Mouse (Mus musculus) midbrain, postnatal 0 days (tissue): ENCODE measurements around the gene Trabd2b. TPM values are rescaled to one million over a fixed set of nuclear protein-coding genes. Genes with fewer than 3 reads are reported as not detected.

Experiments
- ATAC-seq: fragments of 200-750 bp; cut with Nextera tagmentation; 2 replicates; pipeline ENCODE4 v1.8.0; 2017; ENCODE audit warnings: moderate number of reproducible peaks, mild to moderate bottlenecking, moderate TSS enrichment, moderate library complexity; ENCODE audit not compliant: low FRiP score
- DNase-seq: peaks from one replicate; pipeline ENCODE4 v3.0.0-alpha.2; 2015; ENCODE audit warnings: low spot score
- H3K27ac ChIP-seq: fragments of 300-500 bp; sonication (generic); 2 replicates; pipeline ENCODE4 v1.5.1; 2014; ENCODE audit warnings: low read depth, mild to moderate bottlenecking, low read length, mixed read lengths
- H3K27me3 ChIP-seq: fragments of 300-500 bp; sonication (generic); 2 replicates; pipeline ENCODE4 v1.6.1; 2014; ENCODE audit warnings: low read length, control low read depth, mixed read lengths; ENCODE audit not compliant: insufficient read depth
- H3K36me3 ChIP-seq: fragments of 300-500 bp; sonication (generic); 2 replicates; pipeline ENCODE4 v1.6.1; 2014; ENCODE audit warnings: low read length, control low read depth, mixed read lengths; ENCODE audit not compliant: insufficient read depth
- H3K4me1 ChIP-seq: fragments of 300-500 bp; sonication (generic); 2 replicates; pipeline ENCODE4 v1.6.1; 2014; ENCODE audit warnings: mild to moderate bottlenecking, control low read depth, antibody characterized with exemption, low read length, mixed read lengths; ENCODE audit not compliant: insufficient read depth
- H3K4me2 ChIP-seq: fragments of 300-500 bp; sonication (generic); 2 replicates; pipeline ENCODE4 v1.6.1; 2014; ENCODE audit warnings: low read depth, mild to moderate bottlenecking, low read length, mixed read lengths; ENCODE audit not compliant: poor library complexity, severe bottlenecking
- H3K4me3 ChIP-seq: fragments of 300-500 bp; sonication (generic); 2 replicates; pipeline ENCODE4 v1.5.1; 2014; ENCODE audit warnings: low read depth, mild to moderate bottlenecking, low read length, moderate library complexity
- H3K9ac ChIP-seq: fragments of 300-500 bp; sonication (generic); replicated peaks from 2 replicates; pipeline ENCODE4 v1.6.1; 2014; ENCODE audit warnings: mild to moderate bottlenecking, low read length, moderate library complexity, mixed read lengths; ENCODE audit not compliant: poor library complexity, severe bottlenecking
- H3K9me3 ChIP-seq: fragments of 300-500 bp; sonication (generic); 2 replicates; pipeline ENCODE4 v1.6.1; 2016; ENCODE audit warnings: low read length, control low read depth
- CTCF ChIP-seq: IDR thresholded peaks from 2 replicates; pipeline ENCODE4 v1.5.1; 2016; ENCODE audit warnings: antibody characterized with exemption, mild to moderate bottlenecking
- WGBS: fragments of 180-500 bp; shearing (Covaris S2); extraction: QIAGEN DNeasy Blood & Tissue Kit; methylation state at CpG from one replicate; pipeline ENCODE4 v1.1.7; 2014; 5-methylcytosine and 5-hydroxymethylcytosine counted together
- polyA plus RNA-seq: library from polyadenylated mRNA; unstranded; fragments of >200 nt; fragmentation: Nextera tagmentation; extraction: Ambion mirVana; gene quantifications from 2 replicates; pipeline ENCODE4 v1.2.1, GENCODE M21; 2015
- total RNA-seq: library from RNA; depleted of rRNA; stranded (reverse); fragments of >200 nt; gene quantifications from 2 replicates; pipeline ENCODE4 v1.2.3, GENCODE M21; 2014

Gene Trabd2b
- total and polyA plus RNA-seq, 2 experiments from 2014 or later: 0.48 to 1.8 TPM

DNA sequence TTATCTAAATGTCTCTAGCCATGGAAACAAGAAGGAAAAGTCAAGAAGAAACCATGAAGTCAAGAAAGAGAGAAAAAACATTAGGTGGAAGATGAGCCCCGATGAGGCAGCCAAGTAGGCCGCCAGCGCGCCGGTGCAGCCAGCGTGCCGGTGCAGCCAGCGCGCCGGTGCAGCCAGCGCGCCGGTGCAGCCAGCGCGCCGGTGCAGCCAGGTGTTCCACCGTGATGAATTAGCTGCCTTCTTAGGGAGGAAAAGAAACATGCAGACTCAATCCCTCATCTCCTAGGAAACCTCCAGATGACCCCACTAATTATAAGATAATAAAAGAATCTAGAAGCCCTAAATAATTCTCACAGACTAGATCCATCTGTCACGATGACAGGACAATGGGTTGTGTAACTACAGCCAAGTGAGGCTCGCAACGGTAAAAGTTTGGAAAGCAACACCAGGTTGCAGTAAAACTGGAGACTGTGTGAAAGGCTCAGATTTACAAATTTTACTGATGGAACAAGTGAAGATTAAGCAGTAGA is 237.2 kb downstream of the Trabd2b start:
- H3K9ac ChIP-seq: no peak overlapping the region
- H3K4me1 ChIP-seq: no peaks in the 10 kb centered on the region
- H3K27ac ChIP-seq: no peak overlapping the region
- H3K27me3 ChIP-seq: peaks cover 7% of the 10 kb centered on the region; the same call in 1 of the 2 replicates
- no peak for TF ChIP-seq CTCF
- ATAC-seq (no peak), DNase-seq (no peak)
- 78% methylated on average over 20 of the region's 20 CpGs for WGBS
- no peaks in the 10 kb centered on the region for H3K9me3 ChIP-seq
- H3K36me3 ChIP-seq: no peaks in the 10 kb centered on the region
- H3K4me3 ChIP-seq: no peak overlapping the region
- no peak overlapping the region for H3K4me2 ChIP-seq

- Histone ChIP-seq H3K27ac (no peak overlapping the region), H3K36me3 (no peaks in the 10 kb centered on the region), H3K27me3 (peaks cover 12% of the 10 kb centered on the region), H3K4me3 (no peak overlapping the region), H3K4me1 (no peaks in the 10 kb centered on the region), H3K9ac (no peak overlapping the region), H3K9me3 (no peaks in the 10 kb centered on the region), H3K4me2 (no peak overlapping the region)
- TF ChIP-seq CTCF: no peak
- ATAC-seq: no peak
- no peak for DNase-seq
These were observed 238.8 kb downstream of the Trabd2b start for GRCm38 (mm10) chr4:114645341-114645740.

DNA sequence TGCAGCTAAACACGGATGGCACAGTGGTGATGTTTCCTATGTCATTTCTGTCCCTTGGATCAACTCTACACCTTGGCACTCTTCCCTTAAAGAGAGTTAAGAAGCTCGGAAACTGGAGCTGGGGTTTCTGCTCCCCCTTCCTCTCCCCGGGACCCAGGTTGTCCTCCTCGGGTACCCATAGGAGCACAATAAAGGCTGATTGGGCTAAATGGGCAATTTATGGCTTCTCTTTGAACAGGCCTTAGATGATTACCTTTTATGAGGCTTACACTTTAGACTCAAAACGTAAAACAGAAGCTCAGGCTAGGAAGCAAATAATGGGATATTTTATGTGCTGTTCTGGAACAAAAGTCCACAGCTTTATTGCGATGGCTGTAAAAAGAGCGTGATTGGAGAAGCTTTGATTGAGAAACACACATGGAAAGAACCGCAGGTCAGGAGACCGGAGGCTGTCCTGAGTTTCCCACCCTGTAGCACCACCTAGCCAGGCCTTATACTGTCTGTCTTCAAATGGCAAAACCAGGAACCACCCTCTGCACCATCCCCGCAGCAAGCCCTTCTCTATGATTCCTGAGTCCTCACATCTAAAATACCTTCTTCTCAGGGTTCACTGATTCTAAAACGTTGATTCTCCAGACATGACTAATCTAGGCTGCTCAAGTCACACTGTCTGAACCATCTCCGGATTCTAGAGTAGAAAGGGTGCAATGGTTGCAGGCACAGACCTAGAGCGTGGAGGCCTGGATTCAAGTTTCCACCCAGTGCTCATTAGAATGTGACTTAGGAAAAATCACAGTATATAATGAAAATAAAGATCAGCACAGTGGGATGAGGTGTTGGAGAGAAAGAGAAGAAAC is 240.5 kb downstream of the Trabd2b start:
- ATAC-seq: no peak
- no peak for TF ChIP-seq CTCF
- WGBS: 79% methylated on average over 13 of the region's 13 CpGs
- Histone ChIP-seq H3K36me3 (no peaks in the 10 kb centered on the region), H3K27me3 (peaks cover 12% of the 10 kb centered on the region), H3K4me1 (no peaks in the 10 kb centered on the region), H3K27ac (no peak overlapping the region), H3K4me2 (no peak overlapping the region), H3K9me3 (no peaks in the 10 kb centered on the region), H3K9ac (no peak overlapping the region), H3K4me3 (no peak overlapping the region)
- DNase-seq: no peak

DNA sequence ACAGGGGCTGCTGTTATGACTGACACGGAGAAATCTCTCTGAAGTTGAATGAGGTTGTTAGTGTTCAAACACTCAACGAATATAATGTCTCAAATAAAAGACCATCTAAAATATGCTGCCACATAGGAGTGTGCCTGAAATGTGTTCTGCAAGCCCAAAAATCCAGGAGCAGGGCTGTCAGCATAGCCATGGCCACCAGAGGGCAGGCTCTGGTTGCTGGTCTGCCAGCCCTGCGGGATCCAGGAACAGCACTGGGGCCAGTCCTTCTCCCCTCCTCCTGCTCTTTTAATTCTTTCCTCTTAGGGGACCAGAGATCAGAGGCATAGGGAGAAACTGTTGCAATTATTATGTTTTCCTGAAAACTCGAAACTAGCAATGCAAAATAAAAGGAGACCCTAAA is 241.2 kb downstream of the Trabd2b start:
- TF ChIP-seq CTCF: peak; percentile 87
- Histone ChIP-seq H3K4me1 (no peaks in the 10 kb centered on the region), H3K27ac (no peak overlapping the region), H3K9ac (no peak overlapping the region), H3K4me3 (no peak overlapping the region), H3K36me3 (no peaks in the 10 kb centered on the region), H3K9me3 (no peaks in the 10 kb centered on the region), H3K27me3 (peaks cover 12% of the 10 kb centered on the region), H3K4me2 (no peak overlapping the region)
- ATAC-seq (peak; percentile 17; the same call in 1 of the 2 replicates), DNase-seq (peak; percentile 59)
- WGBS: 13% methylated on average over 4 of the region's 4 CpGs

- no peak overlapping the region for H3K9ac ChIP-seq
- DNase-seq: no peak
- peak; percentile 18; the same call in 1 of the 2 replicates for TF ChIP-seq CTCF
These were observed 242.1 kb downstream of the Trabd2b start for GRCm38 (mm10) chr4:114648532-114649074.

DNA sequence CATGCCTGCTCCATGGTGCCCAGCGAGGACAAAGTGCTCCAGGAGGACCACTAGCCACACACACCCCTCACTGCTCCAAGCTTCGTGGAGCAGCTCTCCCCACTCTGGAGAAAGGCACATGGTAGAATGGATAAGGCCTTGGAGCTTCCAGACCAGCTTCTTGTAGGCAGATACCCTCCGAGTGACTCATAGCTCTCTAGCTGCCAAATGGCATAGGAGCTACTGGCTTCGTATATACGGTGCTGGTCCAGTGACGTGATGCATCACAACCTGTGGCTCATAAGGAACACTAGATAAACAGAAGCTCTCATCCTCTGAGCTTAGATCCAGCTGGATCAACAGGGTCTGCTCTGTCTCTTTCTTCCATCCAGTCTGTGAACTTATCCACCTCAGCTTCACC is 244.0 kb downstream of the Trabd2b start:
- no peak overlapping the region for H3K27ac ChIP-seq
- 88% methylated on average over 6 of the region's 6 CpGs for WGBS

More at GRCm38 (mm10) chr4:114648532-114649074, 242.1 kb downstream of the Trabd2b start:
- H3K9me3 ChIP-seq: no peaks in the 10 kb centered on the region
- H3K4me2 ChIP-seq: peak overlapping the region; percentile 42
- H3K27me3 ChIP-seq: peaks cover 12% of the 10 kb centered on the region
- H3K4me3 ChIP-seq: peak overlapping the region; percentile 8; the same call in 1 of the 2 replicates
- no peaks in the 10 kb centered on the region for H3K36me3 ChIP-seq
- H3K27ac ChIP-seq: no peak overlapping the region
- peak; percentile 55; the same call in 1 of the 2 replicates for ATAC-seq
- 12% methylated on average over 28 of the region's 28 CpGs for WGBS
- H3K4me1 ChIP-seq: no peaks in the 10 kb centered on the region

More for the DNA sequence above, 244.0 kb downstream of the Trabd2b start:
- TF ChIP-seq CTCF: no peak
- Histone ChIP-seq H3K9ac (no peak overlapping the region), H3K9me3 (no peaks in the 10 kb centered on the region), H3K4me3 (no peak overlapping the region), H3K4me1 (no peaks in the 10 kb centered on the region), H3K36me3 (no peaks in the 10 kb centered on the region), H3K27me3 (peaks cover 12% of the 10 kb centered on the region), H3K4me2 (no peak overlapping the region)
- DNase-seq: no peak
- no peak for ATAC-seq
